Mouse (Mus musculus) CD8-positive naive resting alpha-beta T cell, adult 57 days (primary cell): ENCODE results near the gene Lmbr1. TPM values are rescaled to one million over a fixed set of nuclear protein-coding genes. Genes with fewer than 3 reads are reported as not detected.

Source experiments
- total RNA-seq: library from RNA; stranded (reverse); gene quantifications from one replicate; pipeline ENCODE4 v1.2.4, GENCODE M21; 2023

Gene Lmbr1
- total RNA-seq, result 3.8 TPM

DNA sequence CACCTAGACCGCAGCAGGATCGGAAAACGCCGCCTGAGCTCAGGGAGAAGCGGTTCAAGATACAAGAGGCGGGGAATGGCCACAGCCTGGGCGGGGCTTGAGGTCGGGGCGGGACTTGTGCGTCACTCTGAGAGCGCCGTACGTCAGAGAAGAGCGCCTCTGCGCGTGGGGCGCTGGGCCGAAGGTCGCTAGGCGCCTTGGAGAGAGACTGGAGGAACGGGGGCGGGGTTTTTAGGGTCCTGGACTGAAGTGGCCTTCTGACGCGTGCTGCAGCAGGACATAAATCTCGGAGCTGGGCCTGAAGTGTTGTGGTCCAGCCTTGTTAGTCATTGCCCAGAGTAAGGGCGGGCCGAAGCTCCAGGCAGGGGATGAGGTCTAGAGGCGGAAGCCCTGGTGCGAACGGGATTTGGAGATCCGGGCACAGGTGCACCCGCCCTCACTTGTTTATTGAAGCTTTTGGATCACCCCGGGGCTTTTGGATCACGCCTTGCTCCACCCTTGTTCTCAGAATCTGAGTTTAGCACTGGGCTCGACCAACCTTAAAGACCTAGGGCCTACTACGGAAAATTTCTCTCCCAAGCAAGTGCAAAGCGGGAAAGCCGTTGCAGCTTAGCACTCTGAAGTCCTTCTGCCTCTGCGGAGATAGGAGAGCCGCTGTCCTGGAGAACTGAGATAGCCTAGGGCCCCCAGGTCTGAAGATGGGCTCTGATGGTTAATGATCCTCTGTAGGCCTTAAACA, at the start of gene Lmbr1:
Gene Lmbr1, minus strand, starts transcription at position 93 of the 739 bp plus-strand sequence.

DNA sequence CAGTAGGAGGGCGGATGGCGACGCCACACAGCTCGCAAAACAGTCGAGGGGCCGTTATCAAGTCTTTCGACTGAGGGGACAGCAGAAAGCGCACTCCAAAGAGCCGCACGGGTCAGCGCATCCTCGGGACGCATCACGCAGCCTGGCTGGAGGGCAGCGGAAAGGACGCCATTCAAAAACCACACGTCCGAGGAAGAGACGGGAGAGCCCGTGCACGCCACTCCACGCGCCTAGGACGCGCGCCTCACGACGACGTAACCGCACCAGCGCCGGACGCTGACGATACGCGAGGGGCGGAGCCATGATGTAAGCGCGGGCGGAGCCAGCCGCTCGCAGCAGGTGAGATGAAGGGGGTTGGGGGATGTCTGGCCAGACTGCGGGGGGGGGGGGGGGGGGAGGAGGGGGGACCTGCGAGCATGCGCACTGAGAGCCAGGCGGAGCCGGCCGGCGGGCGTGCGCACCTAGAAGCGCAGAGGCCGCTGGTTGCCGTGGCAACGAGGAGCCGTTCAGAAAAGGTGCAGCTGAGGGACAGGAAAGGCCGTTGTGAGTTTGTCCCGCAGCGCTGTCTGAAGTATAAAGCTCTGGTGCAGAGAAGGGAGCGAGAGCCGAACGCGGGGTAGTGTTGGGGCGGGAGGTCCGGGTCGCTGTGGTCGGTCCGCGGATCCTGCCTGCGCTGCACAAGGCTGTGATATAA, 182.5 kb downstream of the Lmbr1 start, which contains the start of gene Rnf32:
Gene Rnf32, plus strand, starts transcription at position 423 of the 694 bp plus-strand sequence.

Other genes with a start within 250 kb of the Lmbr1 start
- 14.9 TPM for gene Rnf32, start 182.4 kb downstream of the Lmbr1 start, total RNA-seq
- 26.6 TPM for gene Nom1, start 56.3 kb upstream of the Lmbr1 start, total RNA-seq
- not detected for gene Mnx1, start 100.1 kb upstream of the Lmbr1 start, total RNA-seq
- gene Ube3c, start 190.9 kb upstream of the Lmbr1 start, total RNA-seq, result 39.2 TPM